Mouse (Mus musculus): ENCODE measurements at regions not wholly inside any gene's neighbourhood (a gene's known extent, or its start where the extent isn't known, plus 50 kb on each side); places are given as distances from the start of the nearest gene placed in this dataset.

GRCm38 (mm10) chr3:57102254-57102653, 199.5 kb downstream of the Tm4sf1 start:
- no peak overlapping the region for H3K4me3 ChIP-seq
- no peak overlapping the region for H3K27ac ChIP-seq
- intact Hi-C loops (cut with DNase I) = no loop called here
- DNase-seq = no peak
- no peak for TF ChIP-seq CTCF (IDR thresholded peaks at IDR 0.05)

- TF ChIP-seq CTCF (IDR thresholded peaks at IDR 0.05) = no peak
- intact Hi-C loops (cut with DNase I) = no loop called here
- DNase-seq = no peak
- Histone ChIP-seq H3K27ac (no peak overlapping the region), H3K4me3 (no peak overlapping the region)
These were observed 201.3 kb downstream of the Tm4sf1 start for GRCm38 (mm10) chr3:57100515-57100914.

- intact Hi-C loops (cut with DNase I) = loop anchor here (5.0 kb wide), 1 partner anchor 43 kb away; no protein-coding TSS in a partner anchor
- no peak overlapping the region for H3K27ac ChIP-seq
- DNase-seq = no peak
- H3K4me3 ChIP-seq = no peak overlapping the region
- TF ChIP-seq CTCF (IDR thresholded peaks at IDR 0.05) = no peak
These were observed 206.9 kb downstream of the Tm4sf1 start for GRCm38 (mm10) chr3:57094936-57095335.

- no peak overlapping the region for H3K4me3 ChIP-seq
- intact Hi-C loops (cut with DNase I) = loop anchor here (5.0 kb wide), 1 partner anchor 41 kb away; no protein-coding TSS in a partner anchor
- DNase-seq = no peak
- H3K27ac ChIP-seq = no peak overlapping the region
- no peak for TF ChIP-seq CTCF (IDR thresholded peaks at IDR 0.05)
These were observed 208.4 kb downstream of the Tm4sf1 start for GRCm38 (mm10) chr3:57093201-57093940.

GRCm38 (mm10) chr3:57074516-57074915, 227.3 kb downstream of the Tm4sf1 start:
- no peak overlapping the region for H3K27ac ChIP-seq
- no peak for DNase-seq

GRCm38 (mm10) chr3:57073962-57074506, 227.8 kb downstream of the Tm4sf1 start:
- H3K27ac ChIP-seq = no peak overlapping the region
- no peak overlapping the region for H3K4me3 ChIP-seq
- intact Hi-C loops (cut with DNase I) = no loop called here
- DNase-seq = no peak
- no peak for TF ChIP-seq CTCF (IDR thresholded peaks at IDR 0.05)

More at GRCm38 (mm10) chr3:57074516-57074915, 227.3 kb downstream of the Tm4sf1 start:
- TF ChIP-seq CTCF (IDR thresholded peaks at IDR 0.05) = no peak
- intact Hi-C loops (cut with DNase I) = no loop called here
- H3K4me3 ChIP-seq = no peak overlapping the region

GRCm38 (mm10) chr3:57033021-57033420, 268.8 kb downstream of the Tm4sf1 start:
- intact Hi-C loops (cut with DNase I) = no loop called here
- Histone ChIP-seq H3K27ac (no peak overlapping the region), H3K4me3 (no peak overlapping the region)
- TF ChIP-seq CTCF (IDR thresholded peaks at IDR 0.05) = no peak
- no peak for DNase-seq

- intact Hi-C loops (cut with DNase I) = no loop called here
- no peak for DNase-seq
- TF ChIP-seq CTCF (IDR thresholded peaks at IDR 0.05) = no peak
- H3K27ac ChIP-seq = no peak overlapping the region
- H3K4me3 ChIP-seq = no peak overlapping the region
These were observed 283.6 kb downstream of the Tm4sf1 start for GRCm38 (mm10) chr3:57018171-57018570.

- no peak overlapping the region for H3K27ac ChIP-seq
These were observed 320.5 kb downstream of the Tm4sf1 start for GRCm38 (mm10) chr3:56981305-56981660.

GRCm38 (mm10) chr3:56980593-56981304, 321.0 kb downstream of the Tm4sf1 start:
- intact Hi-C loops (cut with DNase I) = no loop called here
- no peak for DNase-seq
- Histone ChIP-seq H3K27ac (no peak overlapping the region), H3K4me3 (no peak overlapping the region)
- no peak for TF ChIP-seq CTCF (IDR thresholded peaks at IDR 0.05)

More at GRCm38 (mm10) chr3:56981305-56981660, 320.5 kb downstream of the Tm4sf1 start:
- intact Hi-C loops (cut with DNase I) = no loop called here
- H3K4me3 ChIP-seq = no peak overlapping the region
- no peak for DNase-seq
- no peak for TF ChIP-seq CTCF (IDR thresholded peaks at IDR 0.05)

GRCm38 (mm10) chr3:56966008-56966407, 335.8 kb downstream of the Tm4sf1 start:
- Histone ChIP-seq H3K4me3 (no peak overlapping the region), H3K27ac (no peak overlapping the region)
- intact Hi-C loops (cut with DNase I) = no loop called here
- TF ChIP-seq CTCF (IDR thresholded peaks at IDR 0.05) = no peak
- DNase-seq = no peak

GRCm38 (mm10) chr3:56965444-56965843, 336.3 kb downstream of the Tm4sf1 start:
- no peak overlapping the region for H3K27ac ChIP-seq
- DNase-seq = no peak
- no peak for TF ChIP-seq CTCF (IDR thresholded peaks at IDR 0.05)
- no peak overlapping the region for H3K4me3 ChIP-seq
- intact Hi-C loops (cut with DNase I) = no loop called here

GRCm38 (mm10) chr3:56964156-56964555, 337.6 kb downstream of the Tm4sf1 start:
- no peak for DNase-seq
- no peak overlapping the region for H3K4me3 ChIP-seq
- intact Hi-C loops (cut with DNase I) = no loop called here
- no peak for TF ChIP-seq CTCF (IDR thresholded peaks at IDR 0.05)
- H3K27ac ChIP-seq = no peak overlapping the region

Measured in gastrocnemius, adult 2 months (tissue).